Mouse (Mus musculus) stomach, postnatal 0 days (tissue): ENCODE data around the gene Phlpp2.

Source experiments
- CTCF ChIP-seq: IDR thresholded peaks from 2 replicates; pipeline ENCODE4 v1.5.1; 2016; ENCODE audit warnings: antibody characterized with exemption, low read depth, mild to moderate bottlenecking, moderate library complexity
- EP300 ChIP-seq: optimal IDR thresholded peaks from 2 replicates; pipeline ENCODE3; 2016; ENCODE audit warnings: antibody characterized with exemption

- TF ChIP-seq CTCF (no peak), EP300 (no peak)
Observed at GRCm38 (mm10) chr8:109972901-109973300, 104.6 kb downstream of the Phlpp2 start.
